In the genomic region with DNA sequence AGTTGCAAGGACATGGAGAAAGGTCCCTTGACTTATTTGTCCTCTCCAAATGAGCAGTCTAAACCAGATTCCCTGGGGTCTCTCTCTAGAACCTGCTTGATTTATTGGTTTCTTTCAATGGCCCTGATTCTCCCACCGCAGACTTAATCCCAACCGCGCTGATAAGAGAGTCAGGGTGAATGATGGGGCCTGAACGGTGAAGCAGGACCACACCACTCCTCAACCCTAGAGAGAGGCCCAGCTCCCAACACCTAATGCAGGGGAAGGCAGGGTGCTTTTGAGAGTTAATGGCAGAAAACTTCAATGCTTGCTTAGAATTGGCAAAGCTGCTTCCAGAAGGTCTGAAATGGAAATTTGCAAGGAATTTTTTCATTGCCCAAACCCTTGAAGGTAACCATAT, we compare ENCODE assay signal across 12 mouse cellular contexts. TPM values are rescaled to one million over a fixed set of nuclear protein-coding genes. Genes with fewer than 3 reads are reported as not detected.
A peak's percentile ranks its signal among the peaks of the same experiment; 100 is the strongest.
DNase-seq lines count a peak whose midpoint lies in the region; ATAC-seq and TF ChIP-seq lines count a peak whose summit lies in the region.
"Had no signal": no experiment of that assay in that cellular context is flagged by ENCODE, and none has a peak within 500 bp of the region (broad histone marks: within the 10 kb centered on the region; RNA-seq: fewer than 3 reads in every experiment).

No protein-coding gene starts in this region.

- no peak for ATAC-seq in heart, embryonic 13.5 days (ENCODE audit: extremely low read depth, insufficient number of reproducible peaks, low FRiP score, low TSS enrichment)
- no peak for ATAC-seq in hindbrain, embryonic 13.5 days (ENCODE audit: low FRiP score)
- no peak for ATAC-seq in midbrain, embryonic 12.5 days (ENCODE audit: low FRiP score, low read depth)

- peak overlapping the region; percentile 97 for H3K4me2 ChIP-seq in heart, embryonic 13.5 days
- peak overlapping the region; percentile 42 for H3K4me2 ChIP-seq in hindbrain, embryonic 13.5 days
- H3K4me2 ChIP-seq in midbrain, embryonic 12.5 days (replicated peaks): peak overlapping the region; percentile 38

- peaks cover 87% of the 10 kb centered on the region for H3K27me3 ChIP-seq in heart, embryonic 13.5 days (replicated peaks)
- peaks cover 99% of the 10 kb centered on the region for H3K27me3 ChIP-seq in hindbrain, embryonic 13.5 days
- peaks cover 95% of the 10 kb centered on the region for H3K27me3 ChIP-seq in midbrain, embryonic 12.5 days

- peak overlapping the region; percentile 53; the same call in 1 of the 2 replicates for H3K9ac ChIP-seq in heart, embryonic 13.5 days
- peak overlapping the region; percentile 55 for H3K9ac ChIP-seq in hindbrain, embryonic 13.5 days
- peak overlapping the region; percentile 50 for H3K9ac ChIP-seq in midbrain, embryonic 12.5 days (replicated peaks)

- H3K4me3 ChIP-seq in heart, embryonic 13.5 days: peak overlapping the region; percentile 64
- peak overlapping the region; percentile 41 for H3K4me3 ChIP-seq in hindbrain, embryonic 13.5 days
- H3K4me3 ChIP-seq in midbrain, embryonic 12.5 days: peak overlapping the region; percentile 51
- no peak overlapping the region for H3K4me3 ChIP-seq in gastrocnemius, adult 2 months

- H3K27ac ChIP-seq in heart, embryonic 13.5 days (replicated peaks): no peak overlapping the region
- peak overlapping the region; percentile 76 for H3K27ac ChIP-seq in hindbrain, embryonic 13.5 days
- H3K27ac ChIP-seq in midbrain, embryonic 12.5 days (replicated peaks): peak overlapping the region; percentile 77
- H3K27ac ChIP-seq in gastrocnemius, adult 2 months: no peak overlapping the region
- H3K27ac ChIP-seq: macrophage had no signal

- TF ChIP-seq POLR2A in brain, embryonic 14.5 days (IDR thresholded peaks at IDR 0.05; ENCODE audit: borderline replicate concordance, extremely low read depth, insufficient read depth, insufficient read length, poor library complexity, severe bottlenecking): no peak

- H3K36me3 ChIP-seq in heart, embryonic 13.5 days: no peaks in the 10 kb centered on the region
- H3K36me3 ChIP-seq in hindbrain, embryonic 13.5 days: no peaks in the 10 kb centered on the region
- H3K36me3 ChIP-seq in midbrain, embryonic 12.5 days: no peaks in the 10 kb centered on the region

- WGBS in heart, embryonic 13.5 days: 15% methylated on average over 4 of the region's 4 CpGs
- WGBS in hindbrain, embryonic 13.5 days: under 1% methylated on average over 4 of the region's 4 CpGs
- 2% methylated on average over 4 of the region's 4 CpGs for WGBS in midbrain, embryonic 12.5 days

- DNase-seq in heart, adult 9 months (ENCODE audit: low spot score in 2 of 2): no peak
- DNase-seq in brain, embryonic 14.5 days (ENCODE audit: low read depth): peak; percentile 24
- no peak for DNase-seq in spleen, postnatal 36 days (ENCODE audit: low spot score in 2 of 2)
- no peak for DNase-seq in frontal cortex, postnatal 25 days (ENCODE audit: low spot score in 2 of 2)
- DNase-seq in gastrocnemius, adult 2 months: no peak

- no peaks in the 10 kb centered on the region for H3K9me3 ChIP-seq in heart, embryonic 13.5 days
- H3K9me3 ChIP-seq in hindbrain, embryonic 13.5 days: no peaks in the 10 kb centered on the region
- no peaks in the 10 kb centered on the region for H3K9me3 ChIP-seq in midbrain, embryonic 12.5 days

- H3K4me1 ChIP-seq in heart, embryonic 13.5 days: peaks cover 51% of the 10 kb centered on the region
- peaks cover 41% of the 10 kb centered on the region for H3K4me1 ChIP-seq in hindbrain, embryonic 13.5 days (replicated peaks)
- H3K4me1 ChIP-seq in midbrain, embryonic 12.5 days: peaks cover 27% of the 10 kb centered on the region

- no peak for TF ChIP-seq CTCF in brain, embryonic 14.5 days (IDR thresholded peaks at IDR 0.05; ENCODE audit: borderline replicate concordance, extremely low read depth, insufficient read depth, insufficient read length)
- TF ChIP-seq CTCF in gastrocnemius, adult 2 months (IDR thresholded peaks at IDR 0.05): no peak

- intact Hi-C loops in gastrocnemius, adult 2 months (cut with DNase I): no loop called here

RNA-seq across cellular contexts. Expression of a gene that starts 5.8 kb away (rescaled TPM):
- polyA plus RNA-seq in heart, embryonic 13.5 days (2015; fragmentation: Nextera tagmentation; extraction: Ambion mirVana): 0.19 and 0.43 TPM in 2 replicates
- 1.6 and 2.6 TPM in 2 replicates for polyA plus RNA-seq in brain, embryonic 14.5 days (2012; rRNA removed)
- 1.1 and 2.5 TPM in 2 replicates for polyA plus RNA-seq in hindbrain, embryonic 13.5 days (2015; fragmentation: Nextera tagmentation; extraction: Ambion mirVana)
- 3.0 and 5.3 TPM in 2 replicates for polyA plus RNA-seq in midbrain, embryonic 12.5 days (2016; fragmentation: Nextera tagmentation; extraction: Ambion mirVana)
- not detected for total RNA-seq in gastrocnemius, adult 2 months (2021)
- total RNA-seq: heart, postnatal 25 days; layer of hippocampus, postnatal 14 days had no signal
- polyA plus RNA-seq: macrophage; stomach, embryonic 14.5 days had no signal

RNA-seq across cellular contexts. Expression of a gene that starts 14.1 kb away (rescaled TPM):
- not detected in 2 replicates for polyA plus RNA-seq in heart, embryonic 13.5 days (2015; fragmentation: Nextera tagmentation; extraction: Ambion mirVana)
- 1.0 and 1.3 TPM in 2 replicates for polyA plus RNA-seq in brain, embryonic 14.5 days (2012; rRNA removed)
- 1.4 and 2.7 TPM in 2 replicates for polyA plus RNA-seq in hindbrain, embryonic 13.5 days (2015; fragmentation: Nextera tagmentation; extraction: Ambion mirVana)
- 3.0 and 3.5 TPM in 2 replicates for polyA plus RNA-seq in midbrain, embryonic 12.5 days (2016; fragmentation: Nextera tagmentation; extraction: Ambion mirVana)
- not detected for total RNA-seq in gastrocnemius, adult 2 months (2021)
- total RNA-seq: heart, postnatal 25 days; layer of hippocampus, postnatal 14 days had no signal
- polyA plus RNA-seq: macrophage; stomach, embryonic 14.5 days had no signal

RNA-seq across cellular contexts. Expression of a gene that starts 14.6 kb away (rescaled TPM):
- 3.2 and 3.6 TPM in 2 replicates for polyA plus RNA-seq in heart, embryonic 13.5 days (2015; fragmentation: Nextera tagmentation; extraction: Ambion mirVana)
- 12.4 and 29.4 TPM in 2 replicates for polyA plus RNA-seq in brain, embryonic 14.5 days (2012; rRNA removed)
- polyA plus RNA-seq in hindbrain, embryonic 13.5 days (2015; fragmentation: Nextera tagmentation; extraction: Ambion mirVana): 32.3 and 59.4 TPM in 2 replicates
- polyA plus RNA-seq in midbrain, embryonic 12.5 days (2016; fragmentation: Nextera tagmentation; extraction: Ambion mirVana): 77.4 and 84.2 TPM in 2 replicates
- total RNA-seq in gastrocnemius, adult 2 months (2021): under 1 TPM; 0.08 to 0.82 TPM
- polyA plus RNA-seq: macrophage had no signal

Comparison
In these comparisons a context has a peak if more than half of its experiments do, and no peak if none do; other contexts are left out.
1. H3K27ac ChIP-seq: peak in hindbrain, embryonic 13.5 days (single experiment) and midbrain, embryonic 12.5 days (single experiment); none in heart, embryonic 13.5 days (single experiment) and gastrocnemius, adult 2 months (single experiment).
2. H3K4me2 ChIP-seq: peak in every context shown above with its lines; median percentile 97 in heart, embryonic 13.5 days; 42 in hindbrain, embryonic 13.5 days; 38 in midbrain, embryonic 12.5 days.
3. Peak in every context shown above with its lines, with median percentiles within 50 percentile points of each other: H3K9ac ChIP-seq.